Mouse (Mus musculus): ENCODE results near the gene Mettl7a2. TPM values are rescaled to one million over a fixed set of nuclear protein-coding genes. Genes with fewer than 3 reads are reported as not detected.
"Not testable (repeated sequence)": the region's sequence is repeated elsewhere in the genome, so short reads cannot be mapped to it uniquely, and the experiment has no call there.

Mettl7a2 gene
- not detected in 2 replicates for polyA plus RNA-seq (2014; fragmentation: Nextera tagmentation; extraction: Ambion mirVana)

GRCm38 (mm10) chr15:100352711-100353250 lies at the start of gene Mettl7a2, which contains the start of gene Methig1:
Gene Mettl7a2, plus strand, starts transcription at chr15:100353200.
Gene Methig1, plus strand, starts transcription at chr15:100353149.
- Histone ChIP-seq H3K4me3 (ENCODE audit: low read depth, low read length) (no peak within 1 kb of the TSS), H3K36me3 (ENCODE audit: insufficient read depth) (no peaks in the 10 kb centered on the region), H3K9me3 (ENCODE audit: low read depth, low read length) (no peaks in the 10 kb centered on the region), H3K27ac (ENCODE audit: low read depth) (no peak within 1 kb of the TSS), H3K27me3 (ENCODE audit: insufficient read depth, low read length) (no peaks in the 10 kb centered on the region), H3K4me1 (ENCODE audit: insufficient read depth) (no peaks in the 10 kb centered on the region), H3K4me2 (no peak within 1 kb of the TSS), H3K9ac (no peak within 1 kb of the TSS)
- TF ChIP-seq CTCF (IDR thresholded peaks at IDR 0.05; ENCODE audit: low read depth) = no peak
- WGBS = 80% methylated on average over 10 of the region's 10 CpGs
- DNase-seq (no peak), ATAC-seq (ENCODE audit: insufficient read depth) (no peak)

GRCm38 (mm10) chr15:100303428-100304018 lies 49.5 kb upstream of the Mettl7a2 start:
- no peak for ATAC-seq (ENCODE audit: insufficient read depth)
- no peaks in the 10 kb centered on the region for H3K36me3 ChIP-seq (ENCODE audit: insufficient read depth)
- H3K27me3 ChIP-seq (ENCODE audit: insufficient read depth, low read length) = no peaks in the 10 kb centered on the region
- H3K4me3 ChIP-seq (ENCODE audit: low read depth, low read length) = no peak overlapping the region
- H3K4me2 ChIP-seq = peak overlapping the region; percentile 85
- TF ChIP-seq CTCF (IDR thresholded peaks at IDR 0.05; ENCODE audit: low read depth) = no peak
- H3K27ac ChIP-seq (ENCODE audit: low read depth) = no peak overlapping the region
- DNase-seq = no peak
- H3K9ac ChIP-seq = no peak overlapping the region
- 31% methylated on average over 8 of the region's 8 CpGs for WGBS
- no peaks in the 10 kb centered on the region for H3K4me1 ChIP-seq (ENCODE audit: insufficient read depth)
- no peaks in the 10 kb centered on the region for H3K9me3 ChIP-seq (ENCODE audit: low read depth, low read length)

- no peak for TF ChIP-seq CTCF (IDR thresholded peaks at IDR 0.05; ENCODE audit: low read depth)
- H3K4me2 ChIP-seq = peak within 1 kb of the TSS; percentile 85
- H3K27ac ChIP-seq (ENCODE audit: low read depth) = peak within 1 kb of the TSS; percentile 86
- peak within 1 kb of the TSS; percentile 39 for H3K4me3 ChIP-seq (ENCODE audit: low read depth, low read length)
- ATAC-seq (ENCODE audit: insufficient read depth) = peak; percentile 84
- WGBS = 2% methylated on average over 24 of the region's 30 CpGs
- no peaks in the 10 kb centered on the region for H3K9me3 ChIP-seq (ENCODE audit: low read depth, low read length)
- peak within 1 kb of the TSS; percentile 64 for H3K9ac ChIP-seq
- DNase-seq = peak; percentile 89
- H3K27me3 ChIP-seq (ENCODE audit: insufficient read depth, low read length) = no peaks in the 10 kb centered on the region
- no peaks in the 10 kb centered on the region for H3K4me1 ChIP-seq (ENCODE audit: insufficient read depth)
- H3K36me3 ChIP-seq (ENCODE audit: insufficient read depth) = no peaks in the 10 kb centered on the region
These were observed 48.7 kb upstream of the Mettl7a2 start, which contains the start of gene Mettl7a1 for GRCm38 (mm10) chr15:100304019-100304991. Gene Mettl7a1, plus strand, starts transcription at chr15:100304140.

- ATAC-seq (ENCODE audit: insufficient read depth) (no peak), DNase-seq (no peak)
- H3K4me3 ChIP-seq (ENCODE audit: low read depth, low read length) = no peak overlapping the region
These were observed 46.8 kb upstream of the Mettl7a2 start for GRCm38 (mm10) chr15:100306201-100306600.

GRCm38 (mm10) chr15:100307438-100308096 lies 45.4 kb upstream of the Mettl7a2 start:
- not testable (repeated sequence) for H3K4me3 ChIP-seq (ENCODE audit: low read depth, low read length); H3K4me1 ChIP-seq (ENCODE audit: insufficient read depth); H3K9me3 ChIP-seq (ENCODE audit: low read depth, low read length); H3K36me3 ChIP-seq (ENCODE audit: insufficient read depth); H3K27ac ChIP-seq (ENCODE audit: low read depth); H3K27me3 ChIP-seq (ENCODE audit: insufficient read depth, low read length); H3K4me2 ChIP-seq; H3K9ac ChIP-seq
- peak; percentile 65 for TF ChIP-seq CTCF (IDR thresholded peaks at IDR 0.05; ENCODE audit: low read depth)
- WGBS = 38% methylated on average over 11 of the region's 11 CpGs
- peak; percentile 74 for DNase-seq
- peak; percentile 39; the same call in 1 of the 2 replicates for ATAC-seq (ENCODE audit: insufficient read depth)

More at GRCm38 (mm10) chr15:100306201-100306600, 46.8 kb upstream of the Mettl7a2 start:
- 75% methylated on average over 2 of the region's 2 CpGs for WGBS
- Histone ChIP-seq H3K9ac (no peak overlapping the region), H3K27ac (ENCODE audit: low read depth) (no peak overlapping the region), H3K4me1 (ENCODE audit: insufficient read depth) (no peaks in the 10 kb centered on the region), H3K27me3 (ENCODE audit: insufficient read depth, low read length) (no peaks in the 10 kb centered on the region), H3K4me2 (no peak overlapping the region), H3K9me3 (ENCODE audit: low read depth, low read length) (no peaks in the 10 kb centered on the region), H3K36me3 (ENCODE audit: insufficient read depth) (no peaks in the 10 kb centered on the region)
- no peak for TF ChIP-seq CTCF (IDR thresholded peaks at IDR 0.05; ENCODE audit: low read depth)

- Histone ChIP-seq H3K4me3 (ENCODE audit: low read depth, low read length) (no peak overlapping the region), H3K36me3 (ENCODE audit: insufficient read depth) (no peaks in the 10 kb centered on the region), H3K27ac (ENCODE audit: low read depth) (no peak overlapping the region), H3K4me1 (ENCODE audit: insufficient read depth) (no peaks in the 10 kb centered on the region), H3K9me3 (ENCODE audit: low read depth, low read length) (no peaks in the 10 kb centered on the region), H3K4me2 (no peak overlapping the region), H3K9ac (no peak overlapping the region), H3K27me3 (ENCODE audit: insufficient read depth, low read length) (no peaks in the 10 kb centered on the region)
- DNase-seq (no peak), ATAC-seq (ENCODE audit: insufficient read depth) (no peak)
- 70% methylated on average over 2 of the region's 2 CpGs for WGBS
- no peak for TF ChIP-seq CTCF (IDR thresholded peaks at IDR 0.05; ENCODE audit: low read depth)
These were observed 40.7 kb upstream of the Mettl7a2 start for GRCm38 (mm10) chr15:100312346-100312745.

All from lung, embryonic 14.5 days (tissue).